Mouse (Mus musculus) cerebellum, postnatal 10 days (tissue): ENCODE data around the gene Acly.
"Not testable (repeated sequence)": the region's sequence is repeated elsewhere in the genome, so short reads cannot be mapped to it uniquely, and the experiment has no call there.

Source experiments
- DNase-seq, 2 experiments: peaks; one replicate each; pipeline ENCODE4 v3.0.0; 2021; ENCODE audit warnings: mixed read lengths in 2 of 2

Gene Acly

GRCm38 (mm10) chr11:100544832-100545745, 17.3 kb upstream of the Acly start, which contains the start of gene Ttc25:
Ttc25 (plus strand) TSS chr11:100545607.
- DNase-seq = peak; percentile 74 to 75

- DNase-seq = no peak
Observed at GRCm38 (mm10) chr11:100541577-100541976, 13.8 kb upstream of the Acly start.

- no peak for DNase-seq
Observed at GRCm38 (mm10) chr11:100540966-100541365, 13.2 kb upstream of the Acly start.

- no peak for DNase-seq
Observed at GRCm38 (mm10) chr11:100536466-100536865, 8.7 kb upstream of the Acly start.

GRCm38 (mm10) chr11:100535996-100536395, 8.2 kb upstream of the Acly start:
- DNase-seq = no peak

GRCm38 (mm10) chr11:100534821-100535220, 7.0 kb upstream of the Acly start:
- not testable (repeated sequence) for DNase-seq

GRCm38 (mm10) chr11:100534411-100534810, 6.6 kb upstream of the Acly start:
- DNase-seq = not testable (repeated sequence)

- DNase-seq = no peak
Observed at GRCm38 (mm10) chr11:100533871-100534270, 6.1 kb upstream of the Acly start.

GRCm38 (mm10) chr11:100528375-100529165, 770 bp upstream of the Acly start:
- DNase-seq = no peak

- peak; percentile 77 to 86 for DNase-seq
Observed at GRCm38 (mm10) chr11:100527066-100527457, 738 bp downstream of the Acly start.

- DNase-seq = no peak
Observed at GRCm38 (mm10) chr11:100526052-100526816, 1.6 kb downstream of the Acly start.

- DNase-seq = no peak
Observed at GRCm38 (mm10) chr11:100524987-100525630, 2.7 kb downstream of the Acly start.

GRCm38 (mm10) chr11:100524358-100524757, 3.4 kb downstream of the Acly start:
- DNase-seq = no peak

- peak in 1 of 2 experiments; percentile 26 for DNase-seq
Observed at GRCm38 (mm10) chr11:100520838-100521237, 7.0 kb downstream of the Acly start.

GRCm38 (mm10) chr11:100519188-100519587, 8.6 kb downstream of the Acly start:
- peak in 1 of 2 experiments; percentile 22 for DNase-seq

GRCm38 (mm10) chr11:100518188-100518591, 9.6 kb downstream of the Acly start:
- peak; percentile 96 to 97 for DNase-seq

GRCm38 (mm10) chr11:100516291-100516690, 11.5 kb downstream of the Acly start:
- peak; percentile 58 to 61 for DNase-seq

- DNase-seq = peak in 1 of 2 experiments; percentile 17
Observed at GRCm38 (mm10) chr11:100515789-100516188, 12.0 kb downstream of the Acly start.

GRCm38 (mm10) chr11:100515061-100515460, 12.7 kb downstream of the Acly start:
- no peak for DNase-seq

GRCm38 (mm10) chr11:100513716-100514115, 14.1 kb downstream of the Acly start:
- DNase-seq = no peak

GRCm38 (mm10) chr11:100512384-100512783, 15.4 kb downstream of the Acly start:
- DNase-seq = peak; percentile 80 to 85

GRCm38 (mm10) chr11:100510556-100510955, 17.2 kb downstream of the Acly start:
- DNase-seq = no peak
